Mouse (Mus musculus) myocyte (in vitro differentiated cells): ENCODE data around the gene Gpatch1.

ENCODE experiments used
- CEBPB ChIP-seq: IDR thresholded peaks from 2 replicates; pipeline ENCODE4 v1.6.1; 2011; ENCODE audit warnings: mild to moderate bottlenecking, moderate library complexity; ENCODE audit not compliant: poor library complexity, insufficient read depth, severe bottlenecking
- E2F4 ChIP-seq: IDR thresholded peaks from one replicate; pipeline ENCODE4 v1.6.1; 2011; ENCODE audit warnings: mild to moderate bottlenecking, control low read depth, moderate library complexity; ENCODE audit not compliant: insufficient read depth
- POLR2A ChIP-seq: IDR thresholded peaks from one replicate; pipeline ENCODE4 v1.6.1; 2011; ENCODE audit warnings: low read depth, mild to moderate bottlenecking, control low read depth, moderate library complexity; ENCODE audit not compliant: insufficient read length
- POLR2AphosphoS2 ChIP-seq: IDR thresholded peaks from one replicate; pipeline ENCODE4 v1.6.1; 2011; ENCODE audit warnings: low read depth, control low read depth; ENCODE audit not compliant: insufficient read length
- SRF ChIP-seq: IDR thresholded peaks from one replicate; pipeline ENCODE4 v1.6.1; 2011; ENCODE audit warnings: low read depth; ENCODE audit not compliant: control insufficient read depth, insufficient read length
- TCF12 ChIP-seq: IDR thresholded peaks from one replicate; pipeline ENCODE4 v1.6.1; 2011; ENCODE audit warnings: mild to moderate bottlenecking, control low read depth; ENCODE audit not compliant: poor library complexity, insufficient read depth, severe bottlenecking
- TCF3 ChIP-seq: IDR thresholded peaks from one replicate; pipeline ENCODE4 v1.6.1; 2011; ENCODE audit warnings: low read depth, control low read depth; ENCODE audit not compliant: insufficient read length
- USF1 ChIP-seq: IDR thresholded peaks from one replicate; pipeline ENCODE4 v1.6.1; 2011; ENCODE audit warnings: low read depth, mild to moderate bottlenecking, control low read depth, moderate library complexity

GRCm38 (mm10) chr7:35342498-35342897 lies 24.3 kb upstream of the Gpatch1 start:
- TF ChIP-seq POLR2A (no peak), TCF3 (no peak), TCF12 (no peak), USF1 (no peak), POLR2AphosphoS2 (no peak), E2F4 (no peak), CEBPB (no peak), SRF (no peak)
